Comparison of ENCODE assay signal across 8 mouse cellular contexts in genomic region chr1:106425128-106425936, GRCm38 (mm10).
DNase-seq lines count a peak whose midpoint lies in the region; ATAC-seq and TF ChIP-seq lines count a peak whose summit lies in the region.

No protein-coding gene starts in this region.

- no peaks in the 10 kb centered on the region for H3K9me3 ChIP-seq in liver, embryonic 12.5 days (replicated peaks)

- WGBS in liver, adult 2 months: 38% methylated on average over 9 of the region's 9 CpGs
- 31% methylated on average over 9 of the region's 9 CpGs for WGBS in liver, embryonic 12.5 days (ENCODE audit: insufficient replicate concordance)

- 0 out of 2 replicates have a peak, but pooled peaks have one; percentile 31 for TF ChIP-seq CTCF in liver, adult 2 months (IDR thresholded peaks at IDR 0.05; ENCODE audit: low read depth, low read length)

- H3K4me2 ChIP-seq in liver, embryonic 12.5 days: no peak overlapping the region

- H3K4me1 ChIP-seq in liver, adult 2 months (ENCODE audit: control insufficient read depth, insufficient read depth, low read length): no peaks in the 10 kb centered on the region
- no peaks in the 10 kb centered on the region for H3K4me1 ChIP-seq in liver, embryonic 12.5 days

- no peak overlapping the region for H3K9ac ChIP-seq in liver, adult 2 months (ENCODE audit: low read depth, low read length)
- H3K9ac ChIP-seq in liver, embryonic 12.5 days: no peak overlapping the region

- no peak overlapping the region for H3K4me3 ChIP-seq in liver, adult 2 months (ENCODE audit: insufficient read depth, low read depth, low read length)
- no peak overlapping the region for H3K4me3 ChIP-seq in liver, embryonic 12.5 days

- H3K79me2 ChIP-seq in liver, adult 2 months (ENCODE audit: control insufficient read depth, insufficient read depth, low read length): no peaks in the 10 kb centered on the region

- no peak overlapping the region for H3K27ac ChIP-seq in liver, adult 2 months (replicated peaks; ENCODE audit: insufficient read depth, low read depth, low read length)
- no peak overlapping the region for H3K27ac ChIP-seq in liver, embryonic 12.5 days

- DNase-seq in adrenal gland, postnatal 14 days: peak; percentile 39
- DNase-seq in adrenal gland, postnatal 4 days (ENCODE audit: low spot score in 2 of 2): no peak
- DNase-seq in liver, adult 2 months (ENCODE audit: extremely low read depth, low read depth, low spot score): peak; percentile 20
- peak; percentile 28 for DNase-seq in c-Kit-positive CD71-negative TER-119-negative erythroid progenitor cells, embryonic 14.5 days (ENCODE audit: low read depth)
- DNase-seq in heart, postnatal 14 days: peak; percentile 23 to 62
- peak; percentile 24 for DNase-seq in lung, postnatal 25 days (ENCODE audit: low spot score)
- peak; percentile 56 for DNase-seq in thymus, postnatal 14 days

- no peaks in the 10 kb centered on the region for H3K36me3 ChIP-seq in liver, adult 2 months (ENCODE audit: control insufficient read depth, insufficient read depth, low read length)
- no peaks in the 10 kb centered on the region for H3K36me3 ChIP-seq in liver, embryonic 12.5 days

- intact Hi-C loops in heart, postnatal 14 days (cut with DNase I): loop anchor here (2.0 to 5.0 kb wide), 3 partner anchors 122 to 312 kb away; no protein-coding TSS in a partner anchor

- ATAC-seq in liver, embryonic 12.5 days: no peak

- no peak for TF ChIP-seq POLR2A in liver, adult 2 months (IDR thresholded peaks at IDR 0.05; ENCODE audit: extremely low read depth, insufficient read depth, low read length)

- no peaks in the 10 kb centered on the region for H3K27me3 ChIP-seq in liver, adult 2 months (ENCODE audit: control insufficient read depth, insufficient read depth, low read length)
- H3K27me3 ChIP-seq in liver, embryonic 12.5 days (replicated peaks): no peaks in the 10 kb centered on the region

Comparison
In these comparisons a context has a peak if more than half of its experiments do, and no peak if none do; other contexts are left out.
1. DNase-seq: peak in adrenal gland, postnatal 14 days (single experiment), liver, adult 2 months (single experiment), c-Kit-positive CD71-negative TER-119-negative erythroid progenitor cells, embryonic 14.5 days (single experiment), heart, postnatal 14 days (2 of 2), lung, postnatal 25 days (single experiment) and thymus, postnatal 14 days (single experiment); none in adrenal gland, postnatal 4 days (0 of 2).